Mouse (Mus musculus) embryonic fibroblast, embryonic 13.5 days (primary cell): ENCODE measurements around the gene Farp1.

Experiments used
- CTCF ChIP-seq: IDR thresholded peaks from 2 replicates; pipeline ENCODE4 v1.5.1; 2011; ENCODE audit warnings: mild to moderate bottlenecking, control low read depth, low read length, moderate library complexity, borderline replicate concordance; ENCODE audit not compliant: insufficient read depth
- POLR2A ChIP-seq: IDR thresholded peaks from 2 replicates; pipeline ENCODE4 v1.6.1; 2011; ENCODE audit warnings: low read depth, mild to moderate bottlenecking, control low read depth, low read length, moderate library complexity

GRCm38 (mm10) chr14:121330090-121330408, 295.0 kb downstream of the Farp1 start:
- TF ChIP-seq CTCF (no peak), POLR2A (no peak)
